Mouse (Mus musculus): ENCODE results near the gene Ptprm.

Ptprm gene

GRCm38 (mm10) chr17:67354451-67355011, at the start of gene Ptprm:
Gene Ptprm, minus strand, starts transcription at chr17:67354457.
- peak; percentile 87 for DNase-seq (ENCODE audit: low spot score)

- no peak for DNase-seq (ENCODE audit: low spot score)
These were observed 41.9 kb upstream of the Ptprm start for GRCm38 (mm10) chr17:67396205-67396604.

GRCm38 (mm10) chr17:67390851-67391250, 36.6 kb upstream of the Ptprm start:
- no peak for DNase-seq (ENCODE audit: low spot score)

GRCm38 (mm10) chr17:67388171-67388570, 33.9 kb upstream of the Ptprm start:
- DNase-seq (ENCODE audit: low spot score), result no peak

- no peak for DNase-seq (ENCODE audit: low spot score)
These were observed 31.0 kb upstream of the Ptprm start for GRCm38 (mm10) chr17:67385286-67385685.

GRCm38 (mm10) chr17:67383635-67384034, 29.4 kb upstream of the Ptprm start:
- DNase-seq (ENCODE audit: low spot score), result no peak

GRCm38 (mm10) chr17:67381618-67382017, 27.4 kb upstream of the Ptprm start:
- no peak for DNase-seq (ENCODE audit: low spot score)

GRCm38 (mm10) chr17:67367866-67368265, 13.6 kb upstream of the Ptprm start:
- no peak for DNase-seq (ENCODE audit: low spot score)

- DNase-seq (ENCODE audit: low spot score), result no peak
These were observed 10.2 kb upstream of the Ptprm start for GRCm38 (mm10) chr17:67364491-67364890.

GRCm38 (mm10) chr17:67363377-67364070, 9.3 kb upstream of the Ptprm start:
- no peak for DNase-seq (ENCODE audit: low spot score)

GRCm38 (mm10) chr17:67362131-67362530, 7.9 kb upstream of the Ptprm start:
- DNase-seq (ENCODE audit: low spot score), result no peak

GRCm38 (mm10) chr17:67360606-67361005, 6.3 kb upstream of the Ptprm start:
- DNase-seq (ENCODE audit: low spot score), result no peak

- DNase-seq (ENCODE audit: low spot score), result no peak
These were observed 5.3 kb upstream of the Ptprm start for GRCm38 (mm10) chr17:67359578-67359977.

- DNase-seq (ENCODE audit: low spot score), result no peak
These were observed 4.3 kb upstream of the Ptprm start for GRCm38 (mm10) chr17:67358541-67358940.

GRCm38 (mm10) chr17:67357191-67357590, 2.9 kb upstream of the Ptprm start:
- DNase-seq (ENCODE audit: low spot score), result no peak

GRCm38 (mm10) chr17:67355251-67355650, 994 bp upstream of the Ptprm start:
- DNase-seq (ENCODE audit: low spot score), result no peak

GRCm38 (mm10) chr17:67353796-67354450, 334 bp downstream of the Ptprm start:
- no peak for DNase-seq (ENCODE audit: low spot score)

GRCm38 (mm10) chr17:67352956-67353795, 1.1 kb downstream of the Ptprm start:
- peak; percentile 66 for DNase-seq (ENCODE audit: low spot score)

- DNase-seq (ENCODE audit: low spot score), result no peak
These were observed 2.8 kb downstream of the Ptprm start for GRCm38 (mm10) chr17:67351423-67351822.

- DNase-seq (ENCODE audit: low spot score), result no peak
These were observed 3.7 kb downstream of the Ptprm start for GRCm38 (mm10) chr17:67350536-67350935.

GRCm38 (mm10) chr17:67349594-67349993, 4.7 kb downstream of the Ptprm start:
- DNase-seq (ENCODE audit: low spot score), result no peak

- no peak for DNase-seq (ENCODE audit: low spot score)
These were observed 7.3 kb downstream of the Ptprm start for GRCm38 (mm10) chr17:67346921-67347320.
